Mouse (Mus musculus): ENCODE measurements around the gene Golt1a.

DNA sequence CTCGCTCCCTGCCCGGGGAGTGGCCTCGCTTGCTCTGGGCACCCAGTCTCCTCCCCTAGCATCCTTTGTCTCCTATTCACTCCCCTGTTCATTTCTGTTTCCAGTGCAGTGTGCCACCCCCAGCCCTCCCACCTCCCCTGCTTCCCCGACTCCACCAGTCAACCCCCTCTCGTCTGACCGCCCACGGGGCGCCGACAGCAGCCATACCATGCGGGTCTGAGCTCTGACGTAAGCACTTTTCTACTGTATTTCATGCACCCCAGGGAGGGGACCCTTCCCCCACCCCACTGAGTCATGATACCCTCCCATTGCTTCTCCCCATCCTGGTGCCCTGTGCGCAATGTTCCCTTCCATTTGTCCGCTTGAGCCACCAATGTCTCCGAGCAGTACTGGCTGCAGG, 10.8 kb upstream of the Golt1a start:
- no peak for TF ChIP-seq POLR2A (IDR thresholded peaks at IDR 0.05; ENCODE audit: low read depth, low read length)
- no peak for TF ChIP-seq CTCF (IDR thresholded peaks at IDR 0.05; ENCODE audit: extremely low read depth, insufficient read depth, insufficient read length, insufficient replicate concordance)
